ENCODE assay signal across 1 mouse cellular context in genomic region chr8:70787941-70788667, GRCm38 (mm10).
TF ChIP-seq lines count a peak whose summit lies in the region.

No protein-coding gene starts in this region.

TF ChIP-seq in MEL, 35 proteins besides CTCF, POLR2A, EP300 and RAD21 (continued from another document):
- TF ChIP-seq MAX (IDR thresholded peaks at IDR 0.05; ENCODE audit: low read length) (no peak), ZNF384 (IDR thresholded peaks at IDR 0.05; ENCODE audit: low read depth, low read length) (no peak), POLR2AphosphoS2 (IDR thresholded peaks at IDR 0.05; ENCODE audit: low read length) (no peak), USF1 (IDR thresholded peaks at IDR 0.05; ENCODE audit: low read depth, low read length) (no peak), CHD2 (IDR thresholded peaks at IDR 0.05; ENCODE audit: low read length) (no peak), GABPA (IDR thresholded peaks at IDR 0.05; ENCODE audit: low read depth, low read length) (no peak), SIN3A (IDR thresholded peaks at IDR 0.05; ENCODE audit: low read length) (no peak), ETS1 (IDR thresholded peaks at IDR 0.05; ENCODE audit: low read depth, low read length) (no peak), ZKSCAN1 (IDR thresholded peaks at IDR 0.05; ENCODE audit: low read depth, low read length) (no peak)
